Mouse (Mus musculus): ENCODE measurements around the gene Pecam1.

GRCm38 (mm10) chr11:106706212-106706611 lies 44.2 kb downstream of the Pecam1 start:
- TF ChIP-seq CTCF (IDR thresholded peaks at IDR 0.05) (no peak), EP300 (IDR thresholded peaks at IDR 0.05) (no peak)

Measured in lung, postnatal 0 days (tissue).